Mouse (Mus musculus) left cerebral cortex, postnatal 14 days (tissue): ENCODE data around the gene Hnrnpa3. TPM values are rescaled to one million over a fixed set of nuclear protein-coding genes. Genes with fewer than 3 reads are reported as not detected.
"Not testable (repeated sequence)": the region's sequence is repeated elsewhere in the genome, so short reads cannot be mapped to it uniquely, and the experiment has no call there.

ENCODE experiments used
- DNase-seq, 2 experiments: peaks; one replicate each; pipeline ENCODE4 v3.0.0; 2021 to 2022; ENCODE audit warnings: low spot score in 2 of 2, mixed read lengths in 1 of 2
- intact Hi-C: fragments of 180-260 bp; cut with DNase I; formaldehyde crosslinking; loops from one replicate; pipeline ENCODE4 v1.15.1; 2025
- long read RNA-seq, 2 experiments: library from polyadenylated mRNA; stranded (forward); transcript quantifications; one replicate each; pipeline ENCODE4 v2.0.0; 2021
- total RNA-seq, 2 experiments: library from RNA; stranded (reverse); gene quantifications; 2 replicates each; pipeline ENCODE4 v1.2.3; 2021

Hnrnpa3 gene
- 100 to 1,000 TPM; 263 to 314 TPM for total RNA-seq
- long read RNA-seq, experiment 1, full-length matches to known transcripts: 80 of 116 reads
- long read RNA-seq, experiment 1, partial matches to known transcripts: 12 of 116 reads
- long read RNA-seq, experiment 1, other reads (novel, unspliced or antisense): 24 of 116 reads
- long read RNA-seq, experiment 2, full-length matches to known transcripts: 55 of 86 reads
- long read RNA-seq, experiment 2, partial matches to known transcripts: 12 of 86 reads
- long read RNA-seq, experiment 2, other reads (novel, unspliced or antisense): 19 of 86 reads

DNA sequence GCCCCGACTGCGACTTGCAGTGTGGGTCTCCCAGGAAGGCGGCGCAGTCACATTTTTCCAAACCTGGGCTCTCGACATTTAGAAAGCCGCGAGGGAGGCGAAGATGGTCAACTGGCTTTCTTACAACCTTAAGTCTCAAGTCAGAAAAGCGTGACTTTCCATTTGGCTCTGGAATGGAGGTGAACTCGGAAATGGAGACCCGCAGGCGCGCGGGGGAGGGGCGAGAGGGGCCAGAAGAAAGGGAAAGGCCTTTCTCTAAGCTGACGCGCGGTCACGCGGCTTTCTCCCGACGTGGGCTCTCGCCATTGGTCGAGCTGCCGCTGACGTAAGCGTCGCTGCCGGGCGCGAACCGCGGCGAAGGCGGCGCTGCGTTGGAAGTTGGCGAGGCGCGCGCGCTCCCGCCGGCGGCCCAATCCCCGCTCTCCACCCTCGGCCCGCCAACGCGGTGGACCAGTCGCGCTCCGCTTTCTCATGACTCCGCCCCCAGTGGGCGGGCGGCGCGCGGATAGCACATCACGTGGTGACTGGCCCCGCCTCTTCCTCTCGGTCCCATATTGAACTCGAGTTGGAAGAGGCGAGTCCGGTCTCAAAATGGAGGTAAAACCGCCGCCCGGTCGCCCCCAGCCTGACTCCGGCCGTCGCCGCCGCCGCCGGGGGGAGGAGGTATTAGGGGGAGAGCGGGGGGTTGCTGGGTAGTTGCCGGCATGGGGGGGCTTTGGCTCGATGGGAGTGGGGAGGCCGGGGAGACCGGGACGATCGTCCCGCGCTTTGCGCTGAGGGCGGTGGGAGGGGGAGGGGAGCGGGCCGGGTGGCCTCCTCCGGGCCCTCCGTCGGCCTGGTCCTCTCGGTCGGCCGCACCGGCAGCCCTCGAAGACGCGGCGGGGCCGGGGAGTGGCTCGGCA lies at the start of gene Hnrnpa3:
TSS of gene Hnrnpa3 (plus strand) at position 535 of the 902 bp plus-strand sequence.
- intact Hi-C loops: loop anchor here (5.0 kb wide), 1 partner anchor 52 kb away; no protein-coding TSS in a partner anchor
- peak; percentile 99 for DNase-seq

DNA sequence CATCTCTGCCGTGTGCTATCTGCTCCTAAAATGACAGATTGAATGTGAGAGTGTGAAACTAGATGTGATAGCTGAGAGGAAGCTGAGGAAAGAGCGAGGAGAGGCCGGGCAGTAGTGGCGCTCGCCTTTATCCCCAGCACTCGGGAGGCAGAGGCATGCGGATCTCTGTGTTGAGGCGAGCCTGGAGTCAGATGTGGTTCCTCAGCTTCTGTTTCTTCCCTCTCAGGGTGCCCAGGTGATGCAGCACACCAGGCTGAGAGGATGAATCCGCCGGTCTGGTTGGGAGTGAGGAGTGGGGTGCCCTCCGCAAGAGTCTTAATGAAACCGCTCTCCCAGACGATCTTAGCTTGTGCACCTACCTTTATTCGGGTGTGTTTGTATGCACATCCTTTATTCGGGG lies 49.1 kb upstream of the Hnrnpa3 start:
- intact Hi-C loops: loop anchor here (5.0 to 10.0 kb wide), 5 partner anchors 47 to 495 kb away; partner anchors contain the start of gene Hnrnpa3
- DNase-seq: no peak

DNA sequence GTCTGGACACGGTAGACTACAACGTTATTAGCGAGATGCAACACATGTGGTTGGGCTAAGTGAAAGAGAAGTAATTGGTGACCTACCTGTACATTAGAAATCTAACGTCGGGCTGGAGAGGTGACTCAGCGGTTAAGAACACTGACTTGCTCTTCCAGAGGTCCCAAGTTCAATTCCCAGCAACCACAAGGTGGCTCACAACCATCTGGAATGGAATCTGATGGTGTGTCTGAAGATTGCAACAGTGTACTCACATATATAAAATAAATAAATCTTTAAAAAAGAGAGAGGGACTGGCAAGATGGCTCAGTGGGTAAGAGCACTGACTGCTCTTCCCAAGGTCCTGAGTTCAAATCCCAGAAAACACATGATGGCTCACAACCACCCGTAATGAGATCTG lies 48.5 kb upstream of the Hnrnpa3 start:
- intact Hi-C loops, DNase-seq: not testable (repeated sequence)

DNA sequence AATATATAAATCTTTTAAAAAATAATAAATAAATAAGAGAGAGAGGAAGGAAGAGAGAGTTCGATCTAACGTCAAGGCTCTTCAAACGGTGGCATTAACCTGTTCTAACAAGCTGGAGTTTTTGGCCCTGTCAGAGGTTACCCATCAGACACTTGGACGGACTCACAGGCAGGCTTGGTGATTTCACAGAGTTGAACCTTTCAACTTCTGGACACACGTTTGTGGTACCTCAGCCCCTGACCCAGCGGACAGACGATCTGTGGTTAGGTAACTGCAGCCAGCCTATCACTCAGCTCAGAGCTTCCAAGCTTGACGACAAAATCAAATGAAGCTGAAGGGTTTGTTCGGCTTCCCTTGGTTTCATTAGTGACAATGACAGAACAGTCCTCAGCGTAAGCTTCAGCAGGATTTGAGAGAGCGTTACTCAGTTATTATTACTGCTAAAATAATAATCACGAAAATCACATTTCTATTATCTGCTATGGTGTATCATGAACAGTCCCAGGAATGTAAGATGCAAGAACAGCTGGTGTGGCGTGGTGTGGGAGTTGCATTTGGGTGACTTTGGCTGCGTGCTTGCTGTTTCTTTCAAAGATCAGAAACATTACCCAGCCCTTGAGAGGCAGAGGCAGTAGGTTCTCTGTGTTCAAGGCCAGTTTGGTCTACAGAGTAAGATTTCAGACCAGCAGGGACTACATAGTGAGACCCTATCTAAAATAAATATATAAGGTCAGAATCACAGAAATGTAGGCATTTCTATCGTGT lies 47.8 kb upstream of the Hnrnpa3 start:
- intact Hi-C loops: no loop called here
- DNase-seq: no peak

GRCm38 (mm10) chr2:75612006-75612405 lies 47.1 kb upstream of the Hnrnpa3 start:
- no peak for DNase-seq
- intact Hi-C loops: no loop called here

- no peak for DNase-seq
- intact Hi-C loops: no loop called here
Observed at GRCm38 (mm10) chr2:75612981-75613567, 46.0 kb upstream of the Hnrnpa3 start.

GRCm38 (mm10) chr2:75614577-75614976 lies 44.5 kb upstream of the Hnrnpa3 start:
- DNase-seq: no peak
- intact Hi-C loops: no loop called here

DNA sequence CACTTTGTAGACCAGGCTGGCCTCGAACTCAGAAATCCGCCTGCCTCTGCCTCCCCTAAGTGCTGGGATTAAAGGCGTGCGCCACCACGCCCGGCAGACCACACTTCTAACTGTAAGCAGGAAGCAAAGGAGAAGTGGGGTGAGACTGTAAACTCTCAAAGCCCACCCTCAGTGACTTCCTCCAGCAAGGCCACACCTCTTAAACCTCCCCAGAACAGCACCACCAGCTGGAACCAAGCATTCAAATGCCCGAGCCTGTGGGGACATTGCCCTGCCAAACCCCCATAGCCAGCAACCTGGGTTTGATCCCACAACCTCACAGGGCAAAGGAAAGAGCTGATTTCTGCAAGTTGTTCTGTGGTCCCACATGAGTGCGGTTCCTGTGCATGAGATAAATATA lies 42.1 kb upstream of the Hnrnpa3 start:
- intact Hi-C loops: no loop called here
- DNase-seq: no peak

GRCm38 (mm10) chr2:75618712-75619111 lies 40.3 kb upstream of the Hnrnpa3 start:
- DNase-seq: no peak
- intact Hi-C loops: no loop called here

- intact Hi-C loops: no loop called here
- DNase-seq: no peak
Observed at GRCm38 (mm10) chr2:75621873-75622654, 37.0 kb upstream of the Hnrnpa3 start.

GRCm38 (mm10) chr2:75625086-75625485 lies 34.0 kb upstream of the Hnrnpa3 start:
- no peak for DNase-seq
- intact Hi-C loops: no loop called here

GRCm38 (mm10) chr2:75626597-75627440 lies 32.2 kb upstream of the Hnrnpa3 start:
- DNase-seq: no peak
- intact Hi-C loops: no loop called here

GRCm38 (mm10) chr2:75628487-75628886 lies 30.6 kb upstream of the Hnrnpa3 start:
- intact Hi-C loops: no loop called here
- DNase-seq: no peak

- no peak for DNase-seq
- intact Hi-C loops: no loop called here
Observed at GRCm38 (mm10) chr2:75631421-75631820, 27.6 kb upstream of the Hnrnpa3 start.

DNA sequence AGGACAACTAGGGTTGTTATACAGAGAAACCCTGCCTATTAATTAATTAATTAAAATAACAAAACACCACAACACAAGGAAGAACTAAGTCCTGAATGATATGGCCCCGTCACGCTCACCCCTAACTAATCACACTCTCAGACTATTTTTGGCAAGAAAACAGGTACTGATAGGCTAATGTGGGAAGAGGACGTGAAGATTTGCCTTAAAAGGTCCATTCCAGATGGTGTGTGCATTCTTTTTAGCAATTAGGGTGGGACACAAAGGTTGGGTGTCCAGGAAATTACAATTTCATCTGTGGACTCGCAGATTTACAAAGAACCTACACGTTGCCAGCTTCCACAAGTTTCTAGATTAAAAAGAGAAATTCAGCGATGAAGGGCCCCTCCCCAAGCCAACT lies 27.0 kb upstream of the Hnrnpa3 start:
- intact Hi-C loops: no loop called here

DNA sequence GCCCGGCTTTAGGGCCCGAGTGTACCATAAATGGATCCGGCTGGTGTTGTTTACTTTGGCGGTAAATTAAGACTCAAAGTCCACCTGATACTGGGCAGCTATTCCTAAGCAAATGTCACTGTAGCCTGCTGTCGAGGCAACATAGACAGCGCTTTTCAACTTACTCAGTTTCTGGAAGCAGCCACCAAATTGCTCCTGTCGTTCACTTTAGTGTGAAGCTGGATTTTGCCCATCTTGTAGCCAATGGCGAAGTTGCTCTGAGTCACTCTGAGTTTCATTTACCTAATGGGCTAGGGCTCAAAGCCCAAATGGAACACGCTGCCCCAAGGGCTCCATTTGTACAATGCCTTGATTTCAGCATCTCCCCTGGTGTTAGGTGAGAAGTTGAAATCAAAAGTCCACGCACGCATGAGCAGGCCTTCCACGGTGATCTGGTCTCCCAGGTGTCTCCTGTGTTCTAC lies 26.3 kb upstream of the Hnrnpa3 start:
- intact Hi-C loops: no loop called here
- DNase-seq: no peak

More for the DNA sequence above, 27.0 kb upstream of the Hnrnpa3 start:
- DNase-seq: no peak

DNA sequence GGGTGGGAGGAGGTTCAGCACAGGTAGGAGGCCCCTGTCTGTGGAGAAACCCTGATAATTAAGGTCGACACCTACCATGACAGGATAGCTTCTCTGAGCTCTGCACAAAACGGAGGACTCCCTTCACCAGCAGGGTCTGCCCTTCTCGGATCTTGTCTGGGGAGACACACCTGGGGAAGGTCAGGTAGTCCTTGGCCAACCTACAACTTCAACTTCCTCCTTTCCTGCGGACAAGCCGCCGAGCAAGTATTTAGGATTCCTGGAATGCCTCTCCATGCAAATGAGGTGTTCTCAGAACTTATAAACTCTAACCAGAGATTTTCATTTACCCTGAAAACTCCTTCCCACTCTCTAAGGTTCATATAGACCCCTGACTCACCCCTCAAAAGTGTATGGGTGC lies 25.7 kb upstream of the Hnrnpa3 start:
- DNase-seq: no peak
- intact Hi-C loops: no loop called here

DNA sequence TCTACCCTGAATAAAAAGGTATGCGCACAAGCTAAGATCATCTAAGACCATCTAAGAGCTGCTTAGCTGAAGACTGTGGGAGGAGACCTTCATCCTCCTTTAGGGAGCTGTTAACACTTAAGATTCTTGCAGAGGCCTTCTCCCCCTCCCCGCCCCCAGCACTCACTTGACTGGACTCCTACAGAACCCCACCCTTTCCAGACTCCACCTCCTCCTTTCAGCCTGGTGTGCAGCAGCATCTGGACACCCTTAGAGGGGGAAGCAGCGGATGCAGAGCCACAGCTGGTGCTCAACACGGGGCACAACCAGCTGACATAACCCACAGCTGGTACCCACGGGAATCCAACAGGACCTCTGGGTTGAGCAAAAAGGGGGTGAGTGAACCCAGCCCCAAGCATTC lies 25.3 kb upstream of the Hnrnpa3 start:
- intact Hi-C loops: no loop called here
- DNase-seq: no peak
